Mouse (Mus musculus): Measurements from ENCODE around the gene Bcl7a. TPM values are rescaled to one million over a fixed set of nuclear protein-coding genes. Genes with fewer than 3 reads are reported as not detected.

Bcl7a gene
- polyA plus RNA-seq, 1 experiment from 2014 or later = 66.5 TPM

DNA sequence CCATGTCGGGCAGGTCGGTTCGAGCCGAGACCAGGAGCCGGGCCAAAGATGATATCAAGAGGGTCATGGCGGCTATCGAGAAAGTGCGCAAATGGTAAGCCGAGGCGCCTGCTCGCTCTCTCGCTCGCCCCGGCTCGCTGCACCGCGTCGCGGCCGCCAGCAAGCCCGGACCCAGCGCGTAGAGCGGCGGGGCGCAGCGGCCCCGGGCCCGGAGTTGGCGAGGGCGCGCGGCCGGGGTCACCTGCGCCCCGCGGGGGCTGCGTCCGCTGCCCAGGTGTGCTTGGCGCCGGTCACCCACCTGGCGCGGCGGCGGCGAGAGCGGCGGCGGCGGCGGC, 961 bp downstream of the Bcl7a start:
- peak overlapping the region; percentile 99 for H3K9ac ChIP-seq
- peaks cover 33% of the 10 kb centered on the region for H3K4me1 ChIP-seq
- no peaks in the 10 kb centered on the region for H3K27me3 ChIP-seq
- H3K27ac ChIP-seq = peak overlapping the region; percentile 100
- H3K4me3 ChIP-seq (replicated peaks) = peak overlapping the region; percentile 98
- peak; percentile 47 for ATAC-seq (ENCODE audit: low FRiP score)
- no peaks in the 10 kb centered on the region for H3K9me3 ChIP-seq
- peak overlapping the region; percentile 63 for H3K4me2 ChIP-seq
- WGBS = under 1% methylated on average over 43 of the region's 51 CpGs
- H3K36me3 ChIP-seq (replicated peaks) = peaks cover 8% of the 10 kb centered on the region

- Histone ChIP-seq H3K27me3 (no peaks in the 10 kb centered on the region), H3K4me1 (peaks cover 33% of the 10 kb centered on the region), H3K4me3 (replicated peaks) (peak overlapping the region; percentile 98), H3K9me3 (no peaks in the 10 kb centered on the region), H3K36me3 (replicated peaks) (peaks cover 8% of the 10 kb centered on the region), H3K9ac (peak overlapping the region; percentile 99), H3K27ac (peak overlapping the region; percentile 100), H3K4me2 (peak overlapping the region; percentile 63)
- ATAC-seq (ENCODE audit: low FRiP score) = peak; percentile 68
- WGBS = under 1% methylated on average over 57 of the region's 87 CpGs
These were observed 1.6 kb downstream of the Bcl7a start for GRCm38 (mm10) chr5:123344963-123345852.

DNA sequence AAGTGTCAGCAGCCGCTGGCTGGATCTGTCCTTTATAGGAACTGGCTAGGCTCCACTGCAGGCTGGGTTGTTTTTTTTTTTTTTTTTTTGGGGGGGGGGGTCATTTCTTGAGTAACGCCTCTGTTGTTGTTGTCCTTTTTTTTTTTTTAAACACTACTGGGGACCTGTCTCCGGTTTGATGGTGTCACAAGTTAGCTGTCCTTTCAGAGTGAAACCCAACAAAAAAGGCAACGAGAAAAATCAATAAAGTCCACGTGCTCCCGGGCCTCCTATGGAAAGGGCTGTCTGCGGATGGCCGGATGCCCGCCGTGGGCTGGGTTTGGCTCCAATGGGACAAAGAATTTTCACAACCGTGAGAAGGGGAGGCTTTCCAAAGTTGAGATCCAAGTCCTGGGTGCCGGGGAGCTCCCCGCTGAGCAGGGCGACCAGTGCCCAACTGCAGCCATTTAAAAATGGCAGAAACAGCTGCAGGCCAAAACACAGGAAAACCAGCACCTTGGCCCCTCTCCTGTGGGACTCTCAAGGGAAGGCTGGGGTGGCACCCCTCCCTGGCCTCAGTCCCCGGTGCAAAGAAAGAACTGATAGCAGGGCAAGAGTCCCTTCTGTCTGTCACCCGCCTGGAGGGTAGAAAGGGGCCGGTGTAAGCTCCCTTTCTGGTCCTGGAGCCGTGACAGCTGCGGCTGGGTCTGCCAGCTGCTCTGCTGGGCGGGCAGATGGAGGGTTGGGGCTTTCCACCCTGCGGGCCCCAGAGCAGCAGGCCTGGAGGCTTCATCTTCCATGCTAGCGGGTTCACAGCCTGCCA, 2.4 kb downstream of the Bcl7a start:
- H3K9me3 ChIP-seq = no peaks in the 10 kb centered on the region
- H3K27ac ChIP-seq = peak overlapping the region; percentile 100
- WGBS = under 1% methylated on average over 22 of the region's 22 CpGs
- H3K9ac ChIP-seq = peak overlapping the region; percentile 99
- peaks cover 8% of the 10 kb centered on the region for H3K36me3 ChIP-seq (replicated peaks)
- H3K4me3 ChIP-seq (replicated peaks) = peak overlapping the region; percentile 98
- H3K4me1 ChIP-seq = peaks cover 35% of the 10 kb centered on the region
- peak overlapping the region; percentile 63 for H3K4me2 ChIP-seq
- ATAC-seq (ENCODE audit: low FRiP score) = peak; percentile 40
- H3K27me3 ChIP-seq = no peaks in the 10 kb centered on the region

DNA sequence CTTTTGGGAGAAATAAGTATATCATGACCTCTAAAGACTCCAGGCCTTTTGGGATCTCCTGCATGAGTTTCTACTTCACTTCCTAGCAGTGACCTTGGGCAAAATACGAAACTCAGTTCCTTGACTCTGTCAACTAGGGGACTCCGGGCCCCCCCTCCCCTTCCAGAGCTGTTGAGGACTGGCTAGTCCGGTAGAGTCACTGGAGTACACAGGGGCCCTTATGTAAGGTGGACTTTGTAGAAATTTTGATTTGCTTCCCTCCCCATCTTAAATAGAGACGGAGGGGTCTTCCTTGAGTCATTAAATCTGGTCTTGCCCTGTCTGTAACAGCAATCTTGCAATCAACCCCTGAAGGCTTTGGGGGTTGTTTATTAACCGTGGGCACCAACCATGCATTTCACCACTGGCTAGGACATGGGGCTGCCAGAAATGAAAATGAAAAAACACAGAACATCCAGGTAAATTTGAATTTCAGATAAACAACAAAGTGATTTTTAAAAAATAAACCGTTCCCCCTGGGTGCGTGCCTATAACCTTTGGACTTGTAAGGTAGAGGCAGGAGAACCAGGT, 3.2 kb downstream of the Bcl7a start:
- ATAC-seq (ENCODE audit: low FRiP score) = no peak
- H3K9ac ChIP-seq = peak overlapping the region; percentile 99
- H3K27ac ChIP-seq = peak overlapping the region; percentile 100
- WGBS = 68% methylated on average over 7 of the region's 7 CpGs
- H3K4me2 ChIP-seq = peak overlapping the region; percentile 63
- peaks cover 12% of the 10 kb centered on the region for H3K36me3 ChIP-seq (replicated peaks)
- H3K9me3 ChIP-seq = no peaks in the 10 kb centered on the region
- peak overlapping the region; percentile 98 for H3K4me3 ChIP-seq (replicated peaks)
- H3K27me3 ChIP-seq = no peaks in the 10 kb centered on the region
- H3K4me1 ChIP-seq = peaks cover 43% of the 10 kb centered on the region

DNA sequence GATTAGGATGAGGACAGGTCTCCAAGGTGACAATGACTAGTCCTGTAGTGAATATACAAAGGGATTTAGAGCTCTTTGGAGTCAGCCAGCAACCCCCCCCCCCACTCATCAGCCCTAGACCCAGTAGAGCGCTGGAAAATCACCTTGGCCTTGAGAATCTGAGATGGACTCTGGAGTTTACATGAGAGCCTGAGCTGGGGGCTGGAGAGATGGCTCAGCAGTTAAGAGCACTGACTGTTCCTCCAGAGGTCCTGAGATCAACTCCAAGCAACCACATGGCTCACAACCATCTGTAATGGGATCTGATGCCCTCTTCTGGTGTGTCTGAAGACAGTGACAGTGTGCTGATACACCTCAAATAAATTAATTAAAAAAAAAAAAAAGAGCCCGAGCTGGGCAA, 4.4 kb downstream of the Bcl7a start:
- Histone ChIP-seq H3K36me3 (replicated peaks) (peaks cover 24% of the 10 kb centered on the region), H3K27ac (no peak overlapping the region), H3K4me3 (replicated peaks) (no peak overlapping the region), H3K9me3 (no peaks in the 10 kb centered on the region), H3K27me3 (no peaks in the 10 kb centered on the region), H3K9ac (no peak overlapping the region), H3K4me1 (peaks cover 43% of the 10 kb centered on the region), H3K4me2 (0 out of 2 replicates have a peak overlapping the region, but pooled peaks have one; percentile 63)
- 77% methylated on average over 2 of the region's 2 CpGs for WGBS
- no peak for ATAC-seq (ENCODE audit: low FRiP score)

GRCm38 (mm10) chr5:123350386-123350785, 6.8 kb downstream of the Bcl7a start:
- no peak for ATAC-seq (ENCODE audit: low FRiP score)
- peaks cover 39% of the 10 kb centered on the region for H3K36me3 ChIP-seq (replicated peaks)
- H3K27ac ChIP-seq = no peak overlapping the region

DNA sequence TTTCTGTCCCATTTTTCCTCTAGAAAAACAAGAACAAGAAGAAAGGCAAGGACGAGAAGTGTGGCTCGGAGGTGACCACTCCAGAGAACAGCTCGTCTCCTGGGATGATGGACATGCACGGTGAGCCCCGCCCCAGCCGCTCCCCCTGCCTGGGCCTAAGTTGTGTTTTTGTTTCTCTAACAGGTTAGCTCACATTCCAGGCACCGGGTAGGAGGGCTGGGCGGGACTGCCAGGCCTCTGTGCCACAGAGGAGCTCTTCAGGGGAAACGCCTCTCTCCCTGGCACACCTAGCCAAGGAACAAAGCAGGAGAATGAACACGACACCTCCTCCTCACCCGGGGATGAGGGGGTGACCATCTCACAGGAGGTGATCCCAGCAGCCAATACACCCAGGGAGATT, 12.3 kb downstream of the Bcl7a start:
- Histone ChIP-seq H3K27me3 (no peaks in the 10 kb centered on the region), H3K4me3 (replicated peaks) (no peak overlapping the region), H3K4me2 (no peak overlapping the region), H3K27ac (no peak overlapping the region), H3K36me3 (replicated peaks) (peaks cover 86% of the 10 kb centered on the region), H3K4me1 (peaks cover 9% of the 10 kb centered on the region), H3K9ac (no peak overlapping the region), H3K9me3 (no peaks in the 10 kb centered on the region)
- WGBS = 83% methylated on average over 11 of the region's 11 CpGs
- ATAC-seq (ENCODE audit: low FRiP score) = no peak

More at GRCm38 (mm10) chr5:123350386-123350785, 6.8 kb downstream of the Bcl7a start:
- Histone ChIP-seq H3K4me1 (peaks cover 35% of the 10 kb centered on the region), H3K4me3 (replicated peaks) (no peak overlapping the region), H3K9ac (no peak overlapping the region), H3K4me2 (no peak overlapping the region), H3K27me3 (no peaks in the 10 kb centered on the region), H3K9me3 (no peaks in the 10 kb centered on the region)
- 77% methylated on average over 10 of the region's 10 CpGs for WGBS

- WGBS = 95% methylated on average over 4 of the region's 4 CpGs
- no peaks in the 10 kb centered on the region for H3K27me3 ChIP-seq
- ATAC-seq (ENCODE audit: low FRiP score) = no peak
- H3K36me3 ChIP-seq (replicated peaks) = peaks cover 90% of the 10 kb centered on the region
- no peak overlapping the region for H3K27ac ChIP-seq
- H3K4me1 ChIP-seq = no peaks in the 10 kb centered on the region; the same call in 1 of the 2 replicates
- no peak overlapping the region for H3K4me3 ChIP-seq (replicated peaks)
- H3K9me3 ChIP-seq = no peaks in the 10 kb centered on the region
- H3K9ac ChIP-seq = no peak overlapping the region
- no peak overlapping the region for H3K4me2 ChIP-seq
These were observed 13.6 kb downstream of the Bcl7a start for GRCm38 (mm10) chr5:123357253-123357652.

DNA sequence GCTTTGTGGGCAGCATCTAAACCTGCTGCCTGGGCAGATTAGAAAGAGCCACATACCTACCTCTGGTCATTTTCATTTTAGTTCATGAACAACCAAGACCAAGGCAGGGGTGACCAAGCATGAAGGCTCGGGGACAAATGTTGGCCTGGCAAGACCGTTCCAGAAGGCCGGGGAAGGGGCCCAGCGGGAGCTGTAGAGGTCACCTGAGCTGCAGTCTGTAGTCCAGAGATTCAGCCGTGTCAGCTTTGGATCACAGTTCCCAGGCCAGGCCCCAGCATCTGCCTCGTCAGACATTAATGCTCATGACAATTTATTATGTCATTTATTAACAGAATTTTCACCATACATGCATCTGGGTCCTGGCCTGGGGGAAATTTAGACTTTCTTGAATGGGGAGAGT, 15.8 kb downstream of the Bcl7a start:
- no peak overlapping the region for H3K4me2 ChIP-seq

DNA sequence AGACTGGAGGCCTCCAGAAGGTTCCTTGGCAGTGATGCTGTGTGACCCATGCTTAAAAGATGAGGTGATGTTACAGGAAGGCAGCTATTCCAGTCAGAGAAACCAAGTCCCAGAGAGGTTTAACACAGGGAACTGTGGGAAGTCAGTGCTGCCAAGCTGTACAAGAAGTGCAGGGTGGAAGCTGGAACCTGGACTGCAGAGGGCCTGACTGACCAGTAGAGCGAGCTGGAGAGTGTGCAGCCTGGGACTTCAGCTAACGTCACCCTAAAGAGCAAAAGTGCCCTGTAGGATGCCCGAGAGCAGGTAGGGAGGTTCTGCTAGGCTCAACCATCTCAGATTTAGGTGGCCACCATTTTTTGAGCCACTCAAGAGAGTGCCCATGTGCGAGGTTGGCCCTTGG, 19.3 kb downstream of the Bcl7a start:
- H3K9ac ChIP-seq = no peak overlapping the region
- no peaks in the 10 kb centered on the region for H3K27me3 ChIP-seq
- H3K9me3 ChIP-seq = no peaks in the 10 kb centered on the region
- ATAC-seq (ENCODE audit: low FRiP score) = no peak
- H3K27ac ChIP-seq = no peak overlapping the region
- no peak overlapping the region for H3K4me2 ChIP-seq
- no peaks in the 10 kb centered on the region for H3K4me1 ChIP-seq
- WGBS = 83% methylated on average over 4 of the region's 4 CpGs
- H3K36me3 ChIP-seq (replicated peaks) = peaks cover 94% of the 10 kb centered on the region
- H3K4me3 ChIP-seq (replicated peaks) = no peak overlapping the region

More for the DNA sequence above, 15.8 kb downstream of the Bcl7a start:
- Histone ChIP-seq H3K4me3 (replicated peaks) (no peak overlapping the region), H3K9ac (no peak overlapping the region), H3K27me3 (no peaks in the 10 kb centered on the region), H3K9me3 (no peaks in the 10 kb centered on the region), H3K4me1 (no peaks in the 10 kb centered on the region), H3K27ac (no peak overlapping the region), H3K36me3 (replicated peaks) (peaks cover 99% of the 10 kb centered on the region)
- WGBS = 93% methylated on average over 6 of the region's 6 CpGs
- no peak for ATAC-seq (ENCODE audit: low FRiP score)

DNA sequence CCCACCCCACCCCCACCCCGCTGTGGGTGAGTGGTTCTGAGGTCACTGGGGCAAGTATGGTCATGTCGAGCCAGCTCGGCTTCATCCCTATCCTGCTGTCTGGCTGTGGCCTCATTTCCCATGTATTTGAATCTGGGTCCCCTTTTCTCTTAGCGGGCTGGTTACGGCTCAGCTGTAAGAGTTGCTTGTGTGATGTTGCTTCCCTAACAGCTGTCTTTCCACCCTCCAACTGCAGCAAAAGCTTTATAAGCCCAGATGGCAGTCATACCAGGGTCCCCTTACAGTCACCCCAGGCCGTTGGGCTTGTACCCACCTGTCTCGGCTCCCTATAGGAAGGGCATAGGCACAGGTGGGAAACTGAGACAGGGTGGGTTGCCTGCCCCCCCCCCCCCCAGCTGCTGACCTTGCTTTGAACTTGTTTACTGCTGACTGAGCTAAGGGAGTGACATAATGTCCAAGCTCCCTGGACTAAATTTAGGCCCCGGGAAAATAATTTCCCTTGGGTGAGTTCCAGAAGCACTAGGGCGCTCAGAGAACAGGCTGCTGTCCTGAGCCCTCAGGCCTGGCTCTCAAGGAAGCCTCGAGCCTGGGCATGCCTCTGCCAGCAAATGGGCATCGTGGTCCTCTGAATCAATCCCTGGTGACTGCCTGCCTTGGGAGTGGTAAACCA, 20.8 kb downstream of the Bcl7a start:
- Histone ChIP-seq H3K4me2 (no peak overlapping the region), H3K9ac (no peak overlapping the region), H3K27me3 (no peaks in the 10 kb centered on the region), H3K4me3 (replicated peaks) (no peak overlapping the region), H3K4me1 (no peaks in the 10 kb centered on the region), H3K9me3 (no peaks in the 10 kb centered on the region), H3K36me3 (replicated peaks) (peaks cover 93% of the 10 kb centered on the region), H3K27ac (0 out of 2 replicates have a peak overlapping the region, but pooled peaks have one; percentile 5)
- WGBS = 92% methylated on average over 11 of the region's 11 CpGs
- ATAC-seq (ENCODE audit: low FRiP score) = no peak

Data from forebrain, embryonic 12.5 days (tissue).